Mouse (Mus musculus) heart, adult 2 months (tissue): ENCODE measurements at regions not wholly inside any gene's neighbourhood (a gene's known extent, or its start where the extent isn't known, plus 50 kb on each side); places are given as distances from the start of the nearest gene placed in this dataset.

Source experiments
- CTCF ChIP-seq: fragments of 200-600 bp; IDR thresholded peaks from 2 replicates; pipeline ENCODE4 v1.8.1; 2022; ENCODE audit warnings: antibody characterized with exemption, mild to moderate bottlenecking, moderate library complexity
- POLR2A ChIP-seq: fragments of 200-500 bp; IDR thresholded peaks from 2 replicates; pipeline ENCODE4 v1.6.1; 2011; ENCODE audit warnings: mild to moderate bottlenecking, low read depth, low read length, control low read depth; ENCODE audit not compliant: insufficient read depth

DNA sequence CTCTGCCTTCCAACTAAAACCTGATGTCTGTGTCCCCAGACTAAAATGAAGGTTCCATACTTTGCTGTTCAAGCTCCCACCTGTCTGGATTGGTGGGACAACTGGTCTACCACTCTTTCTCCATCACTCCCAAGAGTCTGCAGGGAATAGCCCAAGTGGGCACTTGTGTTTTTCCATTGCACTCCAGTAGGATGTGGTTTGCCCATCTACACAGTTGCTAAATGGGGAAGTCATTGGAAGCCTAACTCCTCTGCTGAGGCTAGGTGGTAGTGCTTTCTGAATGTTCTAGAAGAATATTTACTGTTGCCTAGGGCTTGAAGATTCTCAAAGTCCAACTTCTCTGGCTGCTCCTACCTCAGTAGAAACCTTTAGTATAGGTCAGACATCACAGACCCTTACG is 125.0 kb downstream of the Mtx3 start:
- TF ChIP-seq CTCF, result no peak
- no peak for TF ChIP-seq POLR2A
